Mouse (Mus musculus) forebrain, embryonic 16.5 days (tissue): ENCODE measurements around the gene Scn4a. TPM values are rescaled to one million over a fixed set of nuclear protein-coding genes. Genes with fewer than 3 reads are reported as not detected.

Source experiments
- ATAC-seq: fragments of 200-750 bp; cut with Nextera tagmentation; 2 replicates; pipeline ENCODE4 v1.8.0; 2017; ENCODE audit warnings: mild to moderate bottlenecking, moderate library complexity
- H3K27ac ChIP-seq: fragments of 300-500 bp; sonication (generic); 2 replicates; pipeline ENCODE4 v1.5.1; 2014; ENCODE audit warnings: low read length, control low read depth
- H3K27me3 ChIP-seq: fragments of 300-500 bp; sonication (generic); replicated peaks from 2 replicates; pipeline ENCODE4 v1.6.1; 2014; ENCODE audit warnings: low read length; ENCODE audit not compliant: control insufficient read depth, insufficient read depth
- H3K36me3 ChIP-seq: fragments of 300-500 bp; sonication (generic); 2 replicates; pipeline ENCODE4 v1.6.1; 2014; ENCODE audit not compliant: control insufficient read depth, insufficient read depth
- H3K4me1 ChIP-seq: fragments of 300-500 bp; sonication (generic); replicated peaks from 2 replicates; pipeline ENCODE4 v1.6.1; 2014; ENCODE audit warnings: low read length; ENCODE audit not compliant: control insufficient read depth, insufficient read depth
- H3K4me2 ChIP-seq: fragments of 300-500 bp; sonication (generic); 2 replicates; pipeline ENCODE4 v1.6.1; 2014; ENCODE audit warnings: mild to moderate bottlenecking, low read length, control low read depth
- H3K4me3 ChIP-seq: fragments of 300-500 bp; sonication (generic); replicated peaks from 2 replicates; pipeline ENCODE4 v1.5.1; 2014; ENCODE audit warnings: mild to moderate bottlenecking, low read length, control low read depth
- H3K9ac ChIP-seq: fragments of 300-500 bp; sonication (generic); replicated peaks from 2 replicates; pipeline ENCODE4 v1.6.1; 2014; ENCODE audit warnings: low read depth, low read length, control low read depth
- H3K9me3 ChIP-seq: fragments of 300-500 bp; sonication (generic); 2 replicates; pipeline ENCODE4 v1.6.1; 2016; ENCODE audit warnings: low read length; ENCODE audit not compliant: control insufficient read depth
- WGBS: fragments of 180-500 bp; shearing (Covaris S2); extraction: QIAGEN DNeasy Blood & Tissue Kit; methylation state at CpG from one replicate; pipeline ENCODE4 v1.1.7; 2014; 5-methylcytosine and 5-hydroxymethylcytosine counted together
- polyA plus RNA-seq: library from polyadenylated mRNA; unstranded; fragments of >200 nt; fragmentation: Nextera tagmentation; extraction: Ambion mirVana; gene quantifications from 2 replicates; pipeline ENCODE4 v1.2.1, GENCODE M21; 2015

Gene Scn4a
- polyA plus RNA-seq, 1 experiment from 2014 or later = 0.03 TPM

DNA sequence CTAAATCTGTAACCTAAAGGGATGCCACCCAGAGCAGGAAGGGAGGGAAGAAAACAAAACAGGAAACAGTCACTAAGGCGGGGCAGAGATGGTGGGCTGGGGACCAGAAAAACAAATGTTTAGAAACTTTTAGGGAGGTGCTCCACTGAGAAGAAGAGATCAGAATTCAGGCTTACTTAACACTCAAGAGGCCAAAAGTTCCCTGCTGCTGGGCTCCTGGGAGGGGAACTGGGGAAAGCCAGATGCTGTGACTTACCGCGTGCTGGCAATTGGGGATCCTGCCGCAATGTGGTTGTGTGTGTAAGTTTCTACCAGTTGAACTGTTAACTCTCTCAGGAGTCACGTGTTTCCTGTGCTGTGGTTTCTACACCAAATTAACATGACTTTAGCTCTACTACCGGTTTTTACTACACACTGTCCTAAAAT is 34.7 kb upstream of the Scn4a start, which contains the start of gene Icam2:
Gene Icam2 (minus strand): TSS at position 285 of the 426 bp plus-strand sequence.
- ATAC-seq = no peak

DNA sequence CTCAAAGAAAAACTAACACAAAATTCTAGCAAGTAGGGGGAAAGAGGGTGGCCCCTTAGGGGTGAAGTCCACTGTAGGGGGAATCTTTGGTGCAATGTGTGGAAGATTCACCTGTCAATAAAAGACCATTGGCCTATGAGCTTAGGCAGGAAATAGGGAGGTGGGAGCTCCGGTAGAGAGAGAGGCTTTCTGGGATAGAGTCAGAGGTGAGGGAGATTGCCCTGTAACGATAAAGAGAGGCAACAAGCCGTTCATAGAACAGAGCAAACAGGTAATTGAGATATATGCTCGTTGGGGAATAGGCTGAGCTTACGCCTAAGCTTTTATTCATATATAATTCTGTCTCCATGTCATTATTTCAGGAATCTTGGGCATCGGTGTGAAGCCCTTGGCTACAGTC is 33.9 kb upstream of the Scn4a start:
- no peaks in the 10 kb centered on the region for H3K4me1 ChIP-seq
- no peak for ATAC-seq
- WGBS = 78% methylated on average over 6 of the region's 6 CpGs
- no peak overlapping the region for H3K9ac ChIP-seq
- no peak overlapping the region for H3K4me2 ChIP-seq
- no peak overlapping the region for H3K4me3 ChIP-seq
- no peak overlapping the region for H3K27ac ChIP-seq
- H3K27me3 ChIP-seq = no peaks in the 10 kb centered on the region
- H3K9me3 ChIP-seq = no peaks in the 10 kb centered on the region
- no peaks in the 10 kb centered on the region for H3K36me3 ChIP-seq

More for the DNA sequence above, 34.7 kb upstream of the Scn4a start, which contains the start of gene Icam2:
- no peaks in the 10 kb centered on the region for H3K9me3 ChIP-seq
- no peaks in the 10 kb centered on the region for H3K36me3 ChIP-seq
- no peak within 1 kb of the TSS for H3K9ac ChIP-seq
- no peaks in the 10 kb centered on the region for H3K4me1 ChIP-seq
- WGBS = 86% methylated on average over 6 of the region's 6 CpGs
- no peak within 1 kb of the TSS for H3K4me2 ChIP-seq
- H3K27me3 ChIP-seq = no peaks in the 10 kb centered on the region
- no peak within 1 kb of the TSS for H3K27ac ChIP-seq
- no peak within 1 kb of the TSS for H3K4me3 ChIP-seq

DNA sequence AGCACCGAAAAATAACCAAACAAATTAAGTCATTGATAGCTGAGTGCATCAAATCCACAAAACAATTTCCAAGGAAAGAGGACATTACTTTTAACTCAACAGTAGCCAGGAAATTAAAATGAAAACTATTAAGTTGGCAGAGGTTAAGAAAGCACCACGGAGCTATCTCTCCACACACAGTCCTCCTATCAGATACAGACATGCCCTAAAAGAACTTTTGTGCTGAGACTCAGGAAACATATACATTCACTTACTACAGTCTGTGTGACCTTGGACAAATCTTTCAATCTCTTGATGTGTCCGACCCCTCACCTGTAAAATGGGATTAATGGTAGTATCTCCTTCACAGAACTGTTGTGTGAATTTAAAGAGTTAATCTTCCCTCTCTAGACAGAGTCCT is 33.3 kb upstream of the Scn4a start:
- Histone ChIP-seq H3K36me3 (no peaks in the 10 kb centered on the region), H3K4me2 (no peak overlapping the region), H3K9ac (no peak overlapping the region), H3K27ac (no peak overlapping the region), H3K4me1 (no peaks in the 10 kb centered on the region), H3K4me3 (no peak overlapping the region), H3K27me3 (no peaks in the 10 kb centered on the region), H3K9me3 (no peaks in the 10 kb centered on the region)
- ATAC-seq = no peak
- 96% methylated on average over 3 of the region's 3 CpGs for WGBS

DNA sequence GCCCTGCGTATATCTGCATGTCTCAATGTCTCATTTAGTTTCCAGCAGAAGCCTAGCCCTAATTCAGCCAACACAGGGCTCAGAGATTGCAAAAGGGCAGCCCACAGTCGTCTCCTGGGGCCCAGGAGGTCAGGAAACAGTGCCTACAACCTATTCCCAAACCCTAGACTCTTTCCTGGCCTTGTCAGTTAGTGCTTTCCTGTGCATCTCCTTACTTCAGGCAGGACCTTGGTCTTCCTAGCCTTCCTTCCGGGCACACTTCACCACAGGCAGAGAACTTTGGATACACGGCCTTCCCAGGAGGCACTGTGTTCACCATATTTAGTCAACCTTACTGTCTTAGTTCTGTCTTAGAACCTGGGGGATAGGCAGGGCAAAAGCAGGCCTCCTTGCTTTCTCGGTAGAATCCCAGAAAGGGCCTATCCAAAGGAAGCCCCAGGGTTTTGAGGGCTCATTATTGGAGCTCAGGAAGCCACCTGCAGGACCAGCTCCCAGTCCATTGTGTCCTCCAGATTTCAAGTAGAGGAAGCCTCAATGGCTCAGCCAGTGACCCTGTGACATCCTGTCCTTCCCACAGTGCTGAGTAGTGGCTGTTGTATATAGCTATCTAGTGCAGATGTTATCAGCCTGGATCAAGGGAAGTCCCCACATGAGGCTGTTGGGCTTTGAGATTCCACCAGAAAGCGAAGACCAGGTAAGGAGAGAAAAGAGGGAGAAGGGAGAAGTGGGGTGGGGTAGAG is 30.1 kb upstream of the Scn4a start:
- Histone ChIP-seq H3K4me2 (no peak overlapping the region), H3K27me3 (no peaks in the 10 kb centered on the region), H3K4me1 (no peaks in the 10 kb centered on the region), H3K9me3 (no peaks in the 10 kb centered on the region), H3K4me3 (no peak overlapping the region), H3K9ac (no peak overlapping the region), H3K36me3 (no peaks in the 10 kb centered on the region), H3K27ac (no peak overlapping the region)
- WGBS = 74% methylated on average over 6 of the region's 6 CpGs
- no peak for ATAC-seq

DNA sequence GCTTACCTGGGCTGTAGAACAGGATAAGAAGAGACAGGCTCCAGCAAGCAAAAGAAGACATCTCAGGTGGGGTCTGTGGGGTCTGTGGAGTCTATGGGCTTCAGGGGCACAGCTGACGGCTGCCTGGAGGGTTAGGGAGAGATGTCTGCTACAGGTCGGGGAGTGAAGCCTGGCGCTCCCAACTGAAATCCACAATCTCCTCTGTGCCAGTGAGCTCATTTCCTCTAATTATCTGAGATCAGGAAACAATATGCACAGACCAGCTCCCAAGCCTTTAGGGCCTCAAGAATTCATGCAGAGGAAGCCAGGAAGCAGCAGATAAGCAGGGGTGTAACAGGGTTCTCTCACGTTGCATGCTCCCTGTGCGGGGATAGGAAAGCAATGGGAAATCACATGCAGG is 29.3 kb upstream of the Scn4a start:
- H3K9me3 ChIP-seq = no peaks in the 10 kb centered on the region
- WGBS = 81% methylated on average over 5 of the region's 5 CpGs
- no peak overlapping the region for H3K27ac ChIP-seq
- H3K9ac ChIP-seq = no peak overlapping the region
- H3K4me2 ChIP-seq = no peak overlapping the region
- H3K4me3 ChIP-seq = no peak overlapping the region
- H3K27me3 ChIP-seq = no peaks in the 10 kb centered on the region
- no peaks in the 10 kb centered on the region for H3K36me3 ChIP-seq
- no peak for ATAC-seq
- no peaks in the 10 kb centered on the region for H3K4me1 ChIP-seq

DNA sequence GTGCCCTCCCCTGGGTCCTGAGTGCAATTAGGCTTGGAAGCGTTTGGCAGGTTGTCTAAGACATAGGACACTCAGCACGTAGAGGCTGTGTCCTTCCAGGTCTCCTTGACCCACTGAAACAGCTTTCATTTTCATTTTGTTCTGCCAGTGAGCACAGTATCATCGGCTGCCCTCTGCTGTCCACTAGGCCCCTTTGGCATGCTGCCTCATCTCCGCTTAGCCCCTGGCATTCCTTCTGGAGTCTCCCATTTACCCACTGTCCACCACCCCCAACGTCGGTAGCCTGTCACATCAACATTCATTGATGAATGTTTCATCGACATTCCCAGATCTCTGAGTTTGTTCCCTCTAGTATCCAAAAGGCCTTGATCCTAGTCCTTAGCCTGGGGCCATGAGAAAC is 28.8 kb upstream of the Scn4a start:
- H3K9ac ChIP-seq = no peak overlapping the region
- H3K27ac ChIP-seq = no peak overlapping the region
- no peaks in the 10 kb centered on the region for H3K4me1 ChIP-seq
- 91% methylated on average over 7 of the region's 7 CpGs for WGBS
- no peaks in the 10 kb centered on the region for H3K9me3 ChIP-seq
- H3K4me3 ChIP-seq = no peak overlapping the region
- H3K36me3 ChIP-seq = no peaks in the 10 kb centered on the region
- ATAC-seq = no peak
- H3K4me2 ChIP-seq = no peak overlapping the region
- no peaks in the 10 kb centered on the region for H3K27me3 ChIP-seq

DNA sequence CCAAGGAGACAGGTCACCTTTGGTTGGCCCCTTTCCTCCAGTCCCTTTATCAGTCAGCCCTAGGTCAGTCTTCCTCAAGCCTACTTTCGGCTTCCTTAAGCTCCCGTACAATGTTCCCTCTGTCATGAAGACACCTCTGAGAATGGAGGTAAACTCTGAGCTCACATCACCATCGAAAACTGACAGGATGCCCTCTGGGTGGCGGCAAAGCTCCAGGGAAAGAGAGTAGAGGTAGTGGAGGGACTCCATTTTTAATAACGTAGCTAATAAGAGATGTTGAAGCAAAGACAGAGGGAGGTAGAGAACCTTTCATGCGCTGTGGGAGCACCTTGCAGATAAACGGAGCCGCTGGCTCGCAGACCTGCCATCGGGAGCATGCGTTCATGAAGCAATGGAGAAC is 27.9 kb upstream of the Scn4a start:
- Histone ChIP-seq H3K4me3 (no peak overlapping the region), H3K36me3 (no peaks in the 10 kb centered on the region), H3K27ac (no peak overlapping the region), H3K4me1 (no peaks in the 10 kb centered on the region), H3K27me3 (no peaks in the 10 kb centered on the region), H3K9me3 (no peaks in the 10 kb centered on the region), H3K9ac (no peak overlapping the region), H3K4me2 (no peak overlapping the region)
- WGBS = 83% methylated on average over 11 of the region's 11 CpGs
- no peak for ATAC-seq

DNA sequence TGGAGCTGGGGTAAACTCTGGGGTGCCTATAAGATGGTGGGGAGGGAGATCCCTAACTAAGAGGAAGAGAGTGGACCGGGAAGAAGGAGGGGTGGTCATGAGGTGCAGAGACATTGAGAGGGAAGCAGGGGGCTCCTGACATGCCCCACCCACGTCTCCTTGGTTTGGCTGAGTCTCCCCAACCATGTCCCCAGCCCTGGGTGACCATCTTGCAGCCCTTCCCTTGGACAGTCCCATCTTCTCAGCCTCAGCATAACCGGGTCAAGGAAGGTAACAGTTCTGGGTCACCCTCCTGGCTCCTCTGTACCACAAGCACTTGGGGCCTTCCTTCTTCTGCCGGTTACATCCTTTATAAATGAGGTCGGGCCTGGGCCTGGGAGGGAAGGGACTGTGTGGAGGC is 21.9 kb upstream of the Scn4a start:
- Histone ChIP-seq H3K9ac (no peak overlapping the region), H3K4me1 (no peaks in the 10 kb centered on the region), H3K27ac (no peak overlapping the region), H3K4me3 (no peak overlapping the region), H3K4me2 (no peak overlapping the region), H3K36me3 (no peaks in the 10 kb centered on the region), H3K9me3 (no peaks in the 10 kb centered on the region), H3K27me3 (no peaks in the 10 kb centered on the region)
- 82% methylated on average over 5 of the region's 5 CpGs for WGBS
- no peak for ATAC-seq

DNA sequence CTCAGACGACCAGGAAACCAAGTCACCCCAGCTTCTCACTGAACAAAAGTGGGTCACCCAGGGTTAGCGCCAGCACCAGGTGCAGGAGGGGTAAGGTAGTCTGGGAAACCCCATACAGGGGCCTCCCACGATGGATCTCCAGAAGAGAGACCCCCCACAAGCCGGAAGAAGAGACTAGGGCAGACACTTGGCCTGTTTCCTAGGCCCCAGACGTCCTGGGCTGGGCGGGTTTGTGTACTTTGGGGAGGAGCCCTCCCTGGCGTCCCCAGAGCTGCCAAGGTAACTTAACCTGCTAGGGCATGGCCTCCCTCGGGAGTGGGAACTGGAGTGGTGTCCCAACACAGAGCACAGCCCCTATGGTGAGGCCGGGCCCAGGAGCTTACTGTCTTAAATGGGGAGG is 21.5 kb upstream of the Scn4a start:
- no peak overlapping the region for H3K9ac ChIP-seq
- H3K27me3 ChIP-seq = no peaks in the 10 kb centered on the region
- no peaks in the 10 kb centered on the region for H3K36me3 ChIP-seq
- 53% methylated on average over 9 of the region's 9 CpGs for WGBS
- H3K4me1 ChIP-seq = no peaks in the 10 kb centered on the region
- no peaks in the 10 kb centered on the region for H3K9me3 ChIP-seq
- no peak for ATAC-seq
- H3K4me2 ChIP-seq = no peak overlapping the region
- H3K27ac ChIP-seq = no peak overlapping the region
- H3K4me3 ChIP-seq = no peak overlapping the region

DNA sequence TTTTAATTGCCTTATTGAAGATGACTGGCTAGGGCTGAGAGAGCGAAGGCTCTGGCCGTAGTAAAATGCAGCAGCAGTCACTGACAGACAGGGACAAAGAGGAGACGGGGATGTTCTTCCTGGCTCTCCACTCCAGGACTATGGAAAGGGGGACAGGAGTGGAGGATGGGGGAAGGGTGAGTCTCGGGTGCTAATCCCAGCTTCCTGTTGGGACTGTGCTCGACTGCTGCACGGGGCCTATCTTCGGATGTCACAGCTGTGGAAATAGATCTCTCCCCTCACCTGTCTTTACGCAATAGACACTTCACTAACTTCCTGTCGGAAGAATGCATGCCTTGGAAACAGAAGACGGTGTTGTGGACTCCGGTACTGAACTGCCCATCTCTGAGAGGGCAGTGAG is 20.9 kb upstream of the Scn4a start:
- Histone ChIP-seq H3K4me3 (no peak overlapping the region), H3K9me3 (no peaks in the 10 kb centered on the region), H3K4me2 (no peak overlapping the region), H3K27me3 (no peaks in the 10 kb centered on the region), H3K4me1 (no peaks in the 10 kb centered on the region), H3K36me3 (no peaks in the 10 kb centered on the region), H3K27ac (no peak overlapping the region), H3K9ac (no peak overlapping the region)
- ATAC-seq = no peak
- WGBS = 66% methylated on average over 11 of the region's 11 CpGs
